Comparison of ENCODE assay signal across 10 mouse cellular contexts in the genomic region with DNA sequence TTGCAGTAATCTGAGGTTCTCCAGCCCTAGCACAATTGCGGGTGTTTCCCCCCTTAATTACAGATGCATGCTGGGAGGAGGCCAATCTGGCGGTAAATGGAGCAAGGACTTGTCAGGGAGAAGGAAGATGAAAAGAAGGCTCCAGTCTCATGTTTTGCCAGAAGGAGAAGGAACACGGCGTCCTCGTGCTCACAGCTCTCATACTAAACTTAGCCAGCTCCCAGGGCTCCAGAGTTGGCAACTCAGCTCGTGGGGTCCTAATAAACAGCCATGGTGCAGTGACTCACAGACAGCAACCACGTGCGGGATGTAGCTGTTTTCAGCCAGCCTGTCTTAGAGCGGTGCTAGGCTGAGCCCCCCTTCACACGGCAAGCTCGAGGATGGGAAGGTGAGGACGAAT. TPM values are rescaled to one million over a fixed set of nuclear protein-coding genes. Genes with fewer than 3 reads are reported as not detected.
DNase-seq lines count a peak whose midpoint lies in the region; ATAC-seq lines count a peak whose summit lies in the region.
"Had no signal": no experiment of that assay in that cellular context is flagged by ENCODE, and none has a peak within 500 bp of the region (broad histone marks: within the 10 kb centered on the region; RNA-seq: fewer than 3 reads in every experiment).

No protein-coding gene starts in this region.

- no peak overlapping the region for H3K4me3 ChIP-seq in heart, embryonic 12.5 days
- no peak overlapping the region for H3K4me3 ChIP-seq in forebrain, embryonic 11.5 days (ENCODE audit: low read depth, low read length)
- H3K4me3 ChIP-seq: limb, embryonic 13.5 days; midbrain, embryonic 13.5 days had no signal

- no peak overlapping the region for H3K27ac ChIP-seq in heart, embryonic 12.5 days (ENCODE audit: poor library complexity, severe bottlenecking)
- H3K27ac ChIP-seq in forebrain, embryonic 11.5 days (ENCODE audit: low read depth, low read length): no peak overlapping the region
- H3K27ac ChIP-seq: limb, embryonic 13.5 days; midbrain, embryonic 13.5 days had no signal

- no peaks in the 10 kb centered on the region for H3K9me3 ChIP-seq in heart, embryonic 12.5 days (replicated peaks)
- H3K9me3 ChIP-seq in forebrain, embryonic 11.5 days (ENCODE audit: control insufficient read depth, low read length): no peaks in the 10 kb centered on the region
- H3K9me3 ChIP-seq: limb, embryonic 13.5 days; midbrain, embryonic 13.5 days had no signal

- no peak overlapping the region for H3K4me2 ChIP-seq in heart, embryonic 12.5 days
- no peak overlapping the region for H3K4me2 ChIP-seq in forebrain, embryonic 11.5 days (ENCODE audit: low read depth, low read length, severe bottlenecking)
- H3K4me2 ChIP-seq: limb, embryonic 13.5 days; midbrain, embryonic 13.5 days had no signal

- H3K9ac ChIP-seq in heart, embryonic 12.5 days: no peak overlapping the region
- no peak overlapping the region for H3K9ac ChIP-seq in forebrain, embryonic 11.5 days (ENCODE audit: low read length)
- H3K9ac ChIP-seq: limb, embryonic 13.5 days; midbrain, embryonic 13.5 days had no signal

- 62% methylated on average over 12 of the region's 12 CpGs for WGBS in heart, embryonic 12.5 days
- 80% methylated on average over 12 of the region's 12 CpGs for WGBS in forebrain, embryonic 11.5 days

- peak; percentile 42 to 73 for DNase-seq in heart, adult 18-20 months
- peak; percentile 75 to 83 for DNase-seq in frontal cortex, postnatal 36 days (ENCODE audit: low spot score in 2 of 2)
- peak; percentile 74 to 78 for DNase-seq in left cerebral cortex, adult 9 months (ENCODE audit: low spot score in 2 of 2)
- peak; percentile 20 for DNase-seq in right cerebral cortex, postnatal 4 days
- no peak for DNase-seq in T-cell, adult 2 months (ENCODE audit: low spot score)
- no peak for DNase-seq in forebrain, embryonic 11.5 days (ENCODE audit: low spot score)

- no peaks in the 10 kb centered on the region for H3K36me3 ChIP-seq in heart, embryonic 12.5 days
- no peaks in the 10 kb centered on the region for H3K36me3 ChIP-seq in forebrain, embryonic 11.5 days (ENCODE audit: control insufficient read depth, insufficient read depth, low read length)
- H3K36me3 ChIP-seq: limb, embryonic 13.5 days; midbrain, embryonic 13.5 days had no signal

- no peak for ATAC-seq in heart, embryonic 12.5 days (ENCODE audit: insufficient number of reproducible peaks, low FRiP score)
- no peak for ATAC-seq in forebrain, embryonic 11.5 days (replicated peaks; ENCODE audit: low FRiP score)
- no peak for ATAC-seq in CD4-positive, CD25-positive, alpha-beta regulatory T cell, adult 4 months
- ATAC-seq: midbrain, embryonic 13.5 days had no signal

- no peaks in the 10 kb centered on the region for H3K27me3 ChIP-seq in heart, embryonic 12.5 days (replicated peaks)
- no peaks in the 10 kb centered on the region for H3K27me3 ChIP-seq in forebrain, embryonic 11.5 days (ENCODE audit: control insufficient read depth, insufficient read depth, low read length)
- H3K27me3 ChIP-seq: limb, embryonic 13.5 days; midbrain, embryonic 13.5 days had no signal

- H3K4me1 ChIP-seq in heart, embryonic 12.5 days (replicated peaks): 0 out of 2 replicates have a peak, but pooled peaks cover 5% of the 10 kb centered on the region
- H3K4me1 ChIP-seq in forebrain, embryonic 11.5 days (replicated peaks; ENCODE audit: control insufficient read depth, insufficient read depth, low read length): no peaks in the 10 kb centered on the region
- H3K4me1 ChIP-seq: midbrain, embryonic 13.5 days had no signal

RNA-seq across cellular contexts. Expression of gene Ksr1, which starts 36.7 kb away (rescaled TPM):
- 1 to 10 TPM; 5.7 to 5.8 TPM for total RNA-seq in heart, adult 18-20 months (2021)
- 3.3 and 3.5 TPM in 2 replicates for polyA plus RNA-seq in heart, embryonic 12.5 days (2016; fragmentation: Nextera tagmentation; extraction: Ambion mirVana)
- 5.2 and 7.2 TPM in 2 replicates for polyA plus RNA-seq in forebrain, embryonic 11.5 days (2014; fragmentation: Nextera tagmentation; extraction: Ambion mirVana)
- 1 to 10 TPM; 2.5 to 4.1 TPM for polyA plus RNA-seq in CD4-positive, CD25-positive, alpha-beta regulatory T cell, adult 4 months (2017; shearing (Covaris generic))

Comparison
In these comparisons a context has a peak if more than half of its experiments do, and no peak if none do; other contexts are left out.
1. DNase-seq: peak in heart, adult 18-20 months (2 of 2), frontal cortex, postnatal 36 days (2 of 2), left cerebral cortex, adult 9 months (2 of 2) and right cerebral cortex, postnatal 4 days (single experiment); none in T-cell, adult 2 months (single experiment) and forebrain, embryonic 11.5 days (single experiment).